Mouse (Mus musculus): ENCODE measurements at regions not wholly inside any gene's neighbourhood (a gene's known extent, or its start where the extent isn't known, plus 50 kb on each side); places are given as distances from the start of the nearest gene placed in this dataset.

GRCm38 (mm10) chr3:34426955-34427354 is 223.2 kb upstream of the Sox2 start:
- no peak overlapping the region for H3K9ac ChIP-seq
- no peaks in the 10 kb centered on the region for H3K27me3 ChIP-seq
- ATAC-seq (ENCODE audit: low read depth) = no peak
- H3K4me1 ChIP-seq (replicated peaks) = no peaks in the 10 kb centered on the region
- no peaks in the 10 kb centered on the region for H3K9me3 ChIP-seq (replicated peaks)
- no peak for DNase-seq
- H3K36me3 ChIP-seq = no peaks in the 10 kb centered on the region
- WGBS (ENCODE audit: insufficient replicate concordance) = 46% methylated on average over 10 of the region's 10 CpGs
- no peak overlapping the region for H3K4me2 ChIP-seq
- H3K27ac ChIP-seq = no peak overlapping the region
- H3K4me3 ChIP-seq (replicated peaks) = no peak overlapping the region

DNA sequence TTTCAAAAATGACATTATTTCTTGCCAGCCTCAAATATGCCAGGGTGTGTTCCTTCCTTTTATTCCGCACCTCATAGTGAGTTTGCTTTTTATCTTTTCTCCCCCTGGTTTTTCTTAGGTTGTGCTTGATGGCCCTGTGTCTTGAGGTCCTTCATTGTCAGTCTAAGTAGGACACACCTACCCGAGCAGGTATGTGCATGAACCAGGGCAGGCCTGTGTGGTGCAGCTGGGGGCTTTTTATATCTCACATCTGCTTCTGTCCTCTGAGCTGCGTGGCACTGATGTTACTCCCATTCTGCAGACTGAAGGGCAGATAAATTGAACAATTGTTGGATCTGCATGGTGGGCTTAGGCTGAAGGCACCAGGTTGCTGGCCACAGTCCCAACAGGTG is 238.3 kb upstream of the Sox2 start:
- no peak for ATAC-seq (ENCODE audit: low read depth)
- Histone ChIP-seq H3K27me3 (no peaks in the 10 kb centered on the region), H3K4me2 (no peak overlapping the region), H3K4me1 (replicated peaks) (no peaks in the 10 kb centered on the region), H3K9ac (no peak overlapping the region), H3K36me3 (no peaks in the 10 kb centered on the region), H3K4me3 (replicated peaks) (no peak overlapping the region), H3K27ac (no peak overlapping the region), H3K9me3 (replicated peaks) (no peaks in the 10 kb centered on the region)
- no peak for DNase-seq
- WGBS (ENCODE audit: insufficient replicate concordance) = 62% methylated on average over 3 of the region's 3 CpGs

- H3K27me3 ChIP-seq = no peaks in the 10 kb centered on the region
- no peak overlapping the region for H3K4me3 ChIP-seq (replicated peaks)
- no peak overlapping the region for H3K27ac ChIP-seq
- DNase-seq = no peak
- H3K4me2 ChIP-seq = no peak overlapping the region
- no peaks in the 10 kb centered on the region for H3K36me3 ChIP-seq
- WGBS (ENCODE audit: insufficient replicate concordance) = 60% methylated on average over 10 of the region's 10 CpGs
- H3K4me1 ChIP-seq (replicated peaks) = no peaks in the 10 kb centered on the region
- H3K9ac ChIP-seq = no peak overlapping the region
- no peak for ATAC-seq (ENCODE audit: low read depth)
- no peaks in the 10 kb centered on the region for H3K9me3 ChIP-seq (replicated peaks)
These were observed 238.9 kb upstream of the Sox2 start for GRCm38 (mm10) chr3:34411142-34411914.

- no peaks in the 10 kb centered on the region for H3K9me3 ChIP-seq (replicated peaks)
- H3K4me1 ChIP-seq (replicated peaks) = no peaks in the 10 kb centered on the region
- DNase-seq = no peak
- H3K4me3 ChIP-seq (replicated peaks) = no peak overlapping the region
- H3K27ac ChIP-seq = no peak overlapping the region
- H3K36me3 ChIP-seq = no peaks in the 10 kb centered on the region
- no peak for ATAC-seq (ENCODE audit: low read depth)
- H3K9ac ChIP-seq = no peak overlapping the region
- no peaks in the 10 kb centered on the region for H3K27me3 ChIP-seq
- WGBS (ENCODE audit: insufficient replicate concordance) = 71% methylated on average over 2 of the region's 2 CpGs
- no peak overlapping the region for H3K4me2 ChIP-seq
These were observed 246.6 kb upstream of the Sox2 start for GRCm38 (mm10) chr3:34403586-34403985.

DNA sequence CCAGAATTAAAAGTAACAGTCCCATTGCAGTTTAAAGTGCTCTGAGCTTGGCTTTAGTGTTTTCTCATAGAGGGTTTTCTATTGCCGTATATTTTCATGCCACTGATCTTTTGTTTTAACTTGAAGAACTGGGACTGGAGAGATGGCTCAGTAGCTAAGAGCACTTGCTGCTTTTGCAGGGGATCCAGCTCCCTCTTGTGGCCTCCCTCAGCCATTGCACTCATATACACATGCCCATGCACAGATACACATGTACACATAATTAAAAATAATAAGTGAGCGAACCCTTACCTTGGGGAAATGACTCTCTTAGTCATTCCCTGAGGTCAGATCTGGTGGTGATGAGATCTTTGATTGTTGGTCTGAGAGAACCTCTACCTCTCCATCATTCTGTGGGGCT is 258.9 kb upstream of the Sox2 start:
- Histone ChIP-seq H3K27ac (no peak overlapping the region), H3K9ac (no peak overlapping the region), H3K9me3 (replicated peaks) (0 out of 2 replicates have a peak, but pooled peaks cover 4% of the 10 kb centered on the region), H3K36me3 (no peaks in the 10 kb centered on the region), H3K4me2 (no peak overlapping the region), H3K27me3 (no peaks in the 10 kb centered on the region), H3K4me1 (replicated peaks) (no peaks in the 10 kb centered on the region), H3K4me3 (replicated peaks) (no peak overlapping the region)
- DNase-seq = no peak
- ATAC-seq (ENCODE audit: low read depth) = no peak
- 66% methylated on average over 2 of the region's 2 CpGs for WGBS (ENCODE audit: insufficient replicate concordance)

DNA sequence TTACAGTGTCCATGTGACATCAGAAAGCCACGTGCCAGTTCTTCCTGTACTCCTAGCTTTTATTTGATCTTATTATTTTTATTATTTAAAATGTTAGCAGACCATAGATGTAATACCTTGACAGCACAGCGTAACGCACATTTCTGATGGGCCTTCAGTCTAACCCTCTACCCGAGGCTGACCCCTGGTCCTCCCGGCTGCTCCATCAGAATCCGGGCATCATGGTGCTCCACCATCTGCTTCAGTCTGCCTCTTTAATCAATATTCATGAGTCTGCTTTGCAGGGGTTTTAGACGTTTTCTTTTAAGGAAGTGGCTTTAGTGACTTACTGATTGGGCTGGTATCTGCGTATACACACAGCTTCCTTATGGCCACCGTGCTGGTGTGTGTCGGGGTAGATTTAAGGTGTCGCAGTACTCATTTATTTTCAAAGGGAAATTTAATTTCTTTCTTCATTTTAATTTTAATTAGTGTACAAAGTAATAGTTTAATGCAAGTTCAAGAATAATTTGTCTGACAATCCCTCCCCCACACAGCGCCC is 265.2 kb upstream of the Sox2 start:
- H3K9me3 ChIP-seq (replicated peaks) = no peaks in the 10 kb centered on the region
- no peak for ATAC-seq (ENCODE audit: low read depth)

DNA sequence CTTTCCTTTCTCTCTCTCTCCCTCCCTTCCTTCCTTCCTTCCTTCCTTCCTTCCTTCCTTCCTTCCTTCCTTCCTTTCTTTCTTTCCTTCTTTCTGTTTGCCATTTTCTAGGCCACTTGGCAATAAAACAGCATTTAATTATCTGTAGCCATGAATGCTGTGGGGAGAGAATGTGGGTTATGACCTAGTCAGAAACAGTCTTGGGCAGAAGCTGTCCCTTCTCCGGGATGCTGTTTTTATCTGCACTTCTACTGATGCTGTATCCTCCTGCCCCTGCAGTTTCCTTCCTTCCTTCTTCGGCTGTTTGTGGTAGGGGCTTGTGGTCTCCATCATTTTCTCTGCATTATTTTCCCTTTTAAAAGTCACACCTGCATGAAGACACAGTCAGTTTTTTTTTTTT is 272.3 kb upstream of the Sox2 start:
- no peak overlapping the region for H3K9ac ChIP-seq
- no peaks in the 10 kb centered on the region for H3K9me3 ChIP-seq (replicated peaks)
- no peaks in the 10 kb centered on the region for H3K36me3 ChIP-seq
- H3K4me1 ChIP-seq (replicated peaks) = no peaks in the 10 kb centered on the region
- ATAC-seq (ENCODE audit: low read depth) (no peak), DNase-seq (no peak)
- no peak overlapping the region for H3K4me2 ChIP-seq
- H3K27me3 ChIP-seq = no peaks in the 10 kb centered on the region
- no peak overlapping the region for H3K27ac ChIP-seq
- 19% methylated on average over 2 of the region's 2 CpGs for WGBS (ENCODE audit: insufficient replicate concordance)
- no peak overlapping the region for H3K4me3 ChIP-seq (replicated peaks)

More for the DNA sequence above, 265.2 kb upstream of the Sox2 start:
- H3K27ac ChIP-seq = no peak overlapping the region
- 51% methylated on average over 12 of the region's 12 CpGs for WGBS (ENCODE audit: insufficient replicate concordance)
- H3K4me2 ChIP-seq = no peak overlapping the region
- no peak overlapping the region for H3K9ac ChIP-seq
- no peak for DNase-seq
- no peaks in the 10 kb centered on the region for H3K36me3 ChIP-seq
- H3K4me1 ChIP-seq (replicated peaks) = no peaks in the 10 kb centered on the region
- H3K27me3 ChIP-seq = no peaks in the 10 kb centered on the region
- no peak overlapping the region for H3K4me3 ChIP-seq (replicated peaks)

DNA sequence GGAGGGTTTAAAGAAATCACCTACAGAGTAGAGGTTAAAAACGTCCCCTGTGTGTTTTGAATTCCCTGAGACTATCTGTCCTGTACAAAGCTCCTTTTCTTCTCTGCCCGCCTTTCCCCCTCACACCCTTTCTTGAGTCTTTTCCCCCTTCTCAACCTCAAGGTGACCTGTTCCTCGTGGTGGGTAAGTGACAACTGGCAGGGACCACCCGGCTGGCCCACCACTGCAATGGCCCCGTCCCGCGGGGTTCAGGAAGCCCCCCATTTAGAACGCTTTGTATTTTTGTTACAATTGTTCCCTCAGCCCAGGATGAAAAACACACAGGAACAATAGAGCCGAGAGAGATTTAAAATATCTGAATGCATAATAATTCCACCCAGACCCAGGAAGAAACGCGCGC is 272.9 kb upstream of the Sox2 start:
- WGBS (ENCODE audit: insufficient replicate concordance) = 68% methylated on average over 12 of the region's 12 CpGs
- no peaks in the 10 kb centered on the region for H3K27me3 ChIP-seq
- no peaks in the 10 kb centered on the region for H3K36me3 ChIP-seq
- no peaks in the 10 kb centered on the region for H3K4me1 ChIP-seq (replicated peaks)
- DNase-seq (no peak), ATAC-seq (ENCODE audit: low read depth) (no peak)
- no peak overlapping the region for H3K4me3 ChIP-seq (replicated peaks)
- H3K4me2 ChIP-seq = no peak overlapping the region
- H3K9ac ChIP-seq = no peak overlapping the region
- H3K27ac ChIP-seq = no peak overlapping the region
- no peaks in the 10 kb centered on the region for H3K9me3 ChIP-seq (replicated peaks)

DNA sequence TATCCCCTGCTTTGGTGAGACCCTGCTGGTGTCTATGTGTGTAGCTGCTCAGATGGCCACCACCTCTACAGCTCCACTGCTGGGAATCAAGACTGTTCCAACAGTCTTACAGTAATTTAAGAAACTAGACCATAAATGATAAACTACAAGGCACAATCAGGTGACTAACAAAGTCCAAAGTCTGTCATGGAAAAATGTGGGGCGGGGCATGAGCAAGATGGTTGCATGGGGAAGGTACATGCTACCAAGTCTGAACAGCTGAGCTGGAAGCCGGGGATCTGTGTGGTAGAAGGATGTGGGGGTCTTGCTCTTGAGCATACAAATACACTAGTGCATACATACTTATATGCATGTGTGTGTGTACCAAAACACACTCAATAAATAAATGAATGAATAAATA is 278.8 kb upstream of the Sox2 start:
- Histone ChIP-seq H3K4me2 (no peak overlapping the region), H3K4me1 (replicated peaks) (no peaks in the 10 kb centered on the region), H3K36me3 (no peaks in the 10 kb centered on the region), H3K4me3 (replicated peaks) (no peak overlapping the region), H3K9ac (no peak overlapping the region), H3K9me3 (replicated peaks) (no peaks in the 10 kb centered on the region), H3K27ac (no peak overlapping the region), H3K27me3 (no peaks in the 10 kb centered on the region)
- DNase-seq (no peak), ATAC-seq (ENCODE audit: low read depth) (no peak)
- WGBS (ENCODE audit: insufficient replicate concordance) = 46% methylated on average over 2 of the region's 2 CpGs

GRCm38 (mm10) chr3:34338100-34338499 is 257.0 kb upstream of the Dnajc19 start:
- Histone ChIP-seq H3K4me3 (replicated peaks) (no peak overlapping the region), H3K27me3 (no peaks in the 10 kb centered on the region), H3K27ac (no peak overlapping the region), H3K36me3 (no peaks in the 10 kb centered on the region), H3K4me2 (no peak overlapping the region), H3K4me1 (replicated peaks) (no peaks in the 10 kb centered on the region), H3K9ac (no peak overlapping the region), H3K9me3 (replicated peaks) (no peaks in the 10 kb centered on the region)
- no peak for ATAC-seq (ENCODE audit: low read depth)
- WGBS (ENCODE audit: insufficient replicate concordance) = 51% methylated on average over 9 of the region's 9 CpGs
- no peak for DNase-seq

DNA sequence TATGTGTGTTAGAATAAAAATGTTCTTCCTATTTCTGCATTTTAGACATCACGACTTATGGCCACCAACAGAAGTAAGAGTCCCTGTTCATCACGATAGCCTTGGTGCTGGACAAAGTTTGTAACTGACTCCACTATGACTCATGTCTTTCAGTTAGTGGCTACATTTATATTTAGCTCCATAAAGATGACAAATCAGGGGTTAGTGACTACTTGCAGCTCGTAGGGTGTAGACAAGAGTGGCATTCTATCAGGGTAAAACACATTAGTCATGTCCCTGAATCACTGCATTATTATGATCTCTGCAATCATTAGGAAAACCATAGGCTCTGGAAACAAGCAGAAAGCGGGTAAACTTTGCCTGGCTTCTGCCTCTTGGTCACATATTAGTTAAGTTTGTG is 252.4 kb upstream of the Dnajc19 start:
- Histone ChIP-seq H3K27ac (no peak overlapping the region), H3K27me3 (no peaks in the 10 kb centered on the region), H3K4me3 (replicated peaks) (no peak overlapping the region), H3K36me3 (no peaks in the 10 kb centered on the region), H3K9me3 (replicated peaks) (no peaks in the 10 kb centered on the region), H3K4me2 (no peak overlapping the region), H3K4me1 (replicated peaks) (no peaks in the 10 kb centered on the region), H3K9ac (no peak overlapping the region)
- ATAC-seq (ENCODE audit: low read depth) (no peak), DNase-seq (no peak)
- WGBS (ENCODE audit: insufficient replicate concordance) = 52% methylated on average over 4 of the region's 4 CpGs

GRCm38 (mm10) chr3:34331889-34332276 is 250.8 kb upstream of the Dnajc19 start:
- 46% methylated on average over 5 of the region's 5 CpGs for WGBS (ENCODE audit: insufficient replicate concordance)
- no peaks in the 10 kb centered on the region for H3K27me3 ChIP-seq
- H3K36me3 ChIP-seq = no peaks in the 10 kb centered on the region
- no peaks in the 10 kb centered on the region for H3K4me1 ChIP-seq (replicated peaks)
- H3K9ac ChIP-seq = no peak overlapping the region
- no peak overlapping the region for H3K27ac ChIP-seq
- H3K4me2 ChIP-seq = no peak overlapping the region
- no peak for ATAC-seq (ENCODE audit: low read depth)
- no peak for DNase-seq
- H3K9me3 ChIP-seq (replicated peaks) = no peaks in the 10 kb centered on the region
- no peak overlapping the region for H3K4me3 ChIP-seq (replicated peaks)
